Mouse (Mus musculus) gastrocnemius, adult 2 months (tissue): Measurements from ENCODE around the gene Lcor. TPM values are rescaled to one million over a fixed set of nuclear protein-coding genes. Genes with fewer than 3 reads are reported as not detected.

Experiments
- DNase-seq: peaks from one replicate; pipeline ENCODE4 v3.0.0; 2022
- H3K27ac ChIP-seq: fragments of 200-600 bp; 2 replicates; pipeline ENCODE4 v1.8.1; 2022; ENCODE audit warnings: mild to moderate bottlenecking
- H3K4me3 ChIP-seq: fragments of 200-600 bp; 2 replicates; pipeline ENCODE4 v1.8.1; 2022; ENCODE audit warnings: mild to moderate bottlenecking, moderate library complexity
- CTCF ChIP-seq: fragments of 200-600 bp; IDR thresholded peaks from 2 replicates; pipeline ENCODE4 v1.8.1; 2022; ENCODE audit warnings: antibody characterized with exemption, mild to moderate bottlenecking, moderate library complexity
- intact Hi-C: fragments of 180-260 bp; cut with DNase I; formaldehyde crosslinking; loops from one replicate; pipeline ENCODE4 v1.15.1; 2025
- total RNA-seq, 2 experiments: library from RNA; stranded (reverse); gene quantifications; 2 replicates each; pipeline ENCODE4 v1.2.3; 2021

Lcor gene
- total RNA-seq, 2 experiments from 2014 or later = 13.0 to 18.9 TPM

- TF ChIP-seq CTCF = no peak
- no peak for DNase-seq
- intact Hi-C loops = loop anchor here (10.0 kb wide), 1 partner anchor 315 kb away; no protein-coding TSS in a partner anchor
- Histone ChIP-seq H3K4me3 (no peak overlapping the region), H3K27ac (peak overlapping the region; percentile 28; the same call in 1 of the 2 replicates)
Measured at GRCm38 (mm10) chr19:41449415-41450075, 32.9 kb upstream of the Lcor start.

GRCm38 (mm10) chr19:41452166-41452565 lies 30.3 kb upstream of the Lcor start:
- Histone ChIP-seq H3K4me3 (no peak overlapping the region), H3K27ac (no peak overlapping the region)
- intact Hi-C loops = no loop called here
- no peak for TF ChIP-seq CTCF
- DNase-seq = no peak

GRCm38 (mm10) chr19:41454601-41455000 lies 27.8 kb upstream of the Lcor start:
- no peak for TF ChIP-seq CTCF
- no peak overlapping the region for H3K4me3 ChIP-seq
- intact Hi-C loops = no loop called here
- H3K27ac ChIP-seq = no peak overlapping the region
- no peak for DNase-seq

- no peak overlapping the region for H3K4me3 ChIP-seq
- H3K27ac ChIP-seq = no peak overlapping the region
- intact Hi-C loops = no loop called here
- TF ChIP-seq CTCF = no peak
- no peak for DNase-seq
Measured at GRCm38 (mm10) chr19:41455091-41455626, 27.3 kb upstream of the Lcor start.

- intact Hi-C loops = no loop called here
Measured at GRCm38 (mm10) chr19:41457181-41457580, 25.3 kb upstream of the Lcor start.

GRCm38 (mm10) chr19:41462166-41462735 lies 20.2 kb upstream of the Lcor start:
- no peak overlapping the region for H3K4me3 ChIP-seq
- no peak overlapping the region for H3K27ac ChIP-seq
- TF ChIP-seq CTCF = no peak
- intact Hi-C loops = no loop called here
- DNase-seq = no peak

More at GRCm38 (mm10) chr19:41457181-41457580, 25.3 kb upstream of the Lcor start:
- TF ChIP-seq CTCF = no peak
- DNase-seq = no peak
- Histone ChIP-seq H3K4me3 (no peak overlapping the region), H3K27ac (no peak overlapping the region)

GRCm38 (mm10) chr19:41463841-41464240 lies 18.6 kb upstream of the Lcor start:
- intact Hi-C loops = no loop called here
- TF ChIP-seq CTCF = no peak
- no peak overlapping the region for H3K27ac ChIP-seq
- no peak overlapping the region for H3K4me3 ChIP-seq
- DNase-seq = no peak

- Histone ChIP-seq H3K4me3 (no peak overlapping the region), H3K27ac (no peak overlapping the region)
- DNase-seq = no peak
- intact Hi-C loops = no loop called here
- no peak for TF ChIP-seq CTCF
Measured at GRCm38 (mm10) chr19:41466475-41466874, 16.0 kb upstream of the Lcor start.

GRCm38 (mm10) chr19:41473566-41474135 lies 8.8 kb upstream of the Lcor start:
- intact Hi-C loops = no loop called here
- Histone ChIP-seq H3K27ac (no peak overlapping the region), H3K4me3 (no peak overlapping the region)
- DNase-seq = no peak
- TF ChIP-seq CTCF = no peak

GRCm38 (mm10) chr19:41474943-41475342 lies 7.5 kb upstream of the Lcor start:
- DNase-seq = no peak
- TF ChIP-seq CTCF = no peak
- Histone ChIP-seq H3K4me3 (no peak overlapping the region), H3K27ac (no peak overlapping the region)
- intact Hi-C loops = no loop called here

GRCm38 (mm10) chr19:41476530-41477249 lies 5.7 kb upstream of the Lcor start:
- Histone ChIP-seq H3K4me3 (no peak overlapping the region), H3K27ac (no peak overlapping the region)
- DNase-seq = no peak
- intact Hi-C loops = no loop called here
- no peak for TF ChIP-seq CTCF

GRCm38 (mm10) chr19:41481030-41481886 lies 1.2 kb upstream of the Lcor start:
- H3K4me3 ChIP-seq = peak overlapping the region; percentile 95
- H3K27ac ChIP-seq = peak overlapping the region; percentile 98
- DNase-seq = no peak
- intact Hi-C loops = loop anchor here (5.0 kb wide), 1 partner anchor 164 kb away; no protein-coding TSS in a partner anchor
- TF ChIP-seq CTCF = peak; percentile 72
